Mouse (Mus musculus): ENCODE data around the gene Nectin2. TPM values are rescaled to one million over a fixed set of nuclear protein-coding genes. Genes with fewer than 3 reads are reported as not detected.
A peak's percentile ranks its signal among the peaks of the same experiment; 100 is the strongest.

The Nectin2 gene
- polyA plus RNA-seq, 1 experiment, result 6.8 TPM

GRCm38 (mm10) chr7:19681202-19681694 is 69.0 kb downstream of the Nectin2 start, which contains the start of the genes Gm44805 and Apoc4:
Gene Gm44805 (minus strand): TSS chr7:19681423.
Gene Apoc4 (minus strand): TSS chr7:19681479.
- Histone ChIP-seq H3K36me3 (replicated peaks; ENCODE audit: low read length) (no peaks in the 10 kb centered on the region), H3K4me1 (peaks cover 29% of the 10 kb centered on the region), H3K4me3 (replicated peaks) (no peak within 1 kb of the TSS), H3K27me3 (replicated peaks) (peaks cover 61% of the 10 kb centered on the region), H3K9me3 (no peaks in the 10 kb centered on the region)
- TF ChIP-seq FLI1 (IDR thresholded peaks at IDR 0.05; ENCODE audit: low read length), result no peak
- no peak for TF ChIP-seq GATA1 (IDR thresholded peaks at IDR 0.05; ENCODE audit: borderline replicate concordance, low read length)

GRCm38 (mm10) chr7:19680702-19681101 is 69.6 kb downstream of the Nectin2 start:
- Histone ChIP-seq H3K27me3 (replicated peaks) (peaks cover 63% of the 10 kb centered on the region), H3K9me3 (no peaks in the 10 kb centered on the region), H3K4me1 (peaks cover 34% of the 10 kb centered on the region), H3K4me3 (replicated peaks) (no peak overlapping the region), H3K36me3 (replicated peaks; ENCODE audit: low read length) (no peaks in the 10 kb centered on the region)
- TF ChIP-seq GATA1 (IDR thresholded peaks at IDR 0.05; ENCODE audit: borderline replicate concordance, low read length) (no peak), FLI1 (IDR thresholded peaks at IDR 0.05; ENCODE audit: low read length) (no peak)

- Histone ChIP-seq H3K9me3 (no peaks in the 10 kb centered on the region), H3K4me3 (replicated peaks) (no peak overlapping the region), H3K27me3 (replicated peaks) (peaks cover 57% of the 10 kb centered on the region), H3K36me3 (replicated peaks; ENCODE audit: low read length) (no peaks in the 10 kb centered on the region), H3K4me1 (peaks cover 27% of the 10 kb centered on the region)
- TF ChIP-seq FLI1 (IDR thresholded peaks at IDR 0.05; ENCODE audit: low read length), result no peak
- no peak for TF ChIP-seq GATA1 (IDR thresholded peaks at IDR 0.05; ENCODE audit: borderline replicate concordance, low read length)
Measured at GRCm38 (mm10) chr7:19678901-19679300, 71.4 kb downstream of the Nectin2 start.

- TF ChIP-seq GATA1 (IDR thresholded peaks at IDR 0.05; ENCODE audit: borderline replicate concordance, low read length) (no peak), FLI1 (IDR thresholded peaks at IDR 0.05; ENCODE audit: low read length) (no peak)
- Histone ChIP-seq H3K36me3 (replicated peaks; ENCODE audit: low read length) (no peaks in the 10 kb centered on the region), H3K4me1 (peaks cover 25% of the 10 kb centered on the region), H3K4me3 (replicated peaks) (no peak within 1 kb of the TSS), H3K27me3 (replicated peaks) (peaks cover 61% of the 10 kb centered on the region), H3K9me3 (no peaks in the 10 kb centered on the region)
Measured at GRCm38 (mm10) chr7:19677872-19678271, 72.4 kb downstream of the Nectin2 start, which contains the start of gene Apoc2. Gene Apoc2 (minus strand): TSS chr7:19677941.

- TF ChIP-seq FLI1 (IDR thresholded peaks at IDR 0.05; ENCODE audit: low read length), result no peak
- TF ChIP-seq GATA1 (IDR thresholded peaks at IDR 0.05; ENCODE audit: borderline replicate concordance, low read length), result no peak
- Histone ChIP-seq H3K36me3 (replicated peaks; ENCODE audit: low read length) (no peaks in the 10 kb centered on the region), H3K4me3 (replicated peaks) (no peak overlapping the region), H3K9me3 (no peaks in the 10 kb centered on the region), H3K27me3 (replicated peaks) (peaks cover 57% of the 10 kb centered on the region), H3K4me1 (peaks cover 25% of the 10 kb centered on the region)
Measured at GRCm38 (mm10) chr7:19676662-19677061, 73.6 kb downstream of the Nectin2 start.

GRCm38 (mm10) chr7:19675824-19676223 is 74.5 kb downstream of the Nectin2 start:
- peaks cover 19% of the 10 kb centered on the region for H3K4me1 ChIP-seq
- no peaks in the 10 kb centered on the region for H3K9me3 ChIP-seq
- H3K4me3 ChIP-seq (replicated peaks), result peak overlapping the region; percentile 4
- no peaks in the 10 kb centered on the region for H3K36me3 ChIP-seq (replicated peaks; ENCODE audit: low read length)
- peaks cover 54% of the 10 kb centered on the region for H3K27me3 ChIP-seq (replicated peaks)
- TF ChIP-seq FLI1 (IDR thresholded peaks at IDR 0.05; ENCODE audit: low read length), result no peak
- no peak for TF ChIP-seq GATA1 (IDR thresholded peaks at IDR 0.05; ENCODE audit: borderline replicate concordance, low read length)

- H3K36me3 ChIP-seq (replicated peaks; ENCODE audit: low read length), result no peaks in the 10 kb centered on the region
- H3K4me1 ChIP-seq, result peaks cover 32% of the 10 kb centered on the region
- H3K9me3 ChIP-seq, result no peaks in the 10 kb centered on the region
- no peak overlapping the region for H3K4me3 ChIP-seq (replicated peaks)
- peaks cover 48% of the 10 kb centered on the region for H3K27me3 ChIP-seq (replicated peaks)
- no peak for TF ChIP-seq GATA1 (IDR thresholded peaks at IDR 0.05; ENCODE audit: borderline replicate concordance, low read length)
- TF ChIP-seq FLI1 (IDR thresholded peaks at IDR 0.05; ENCODE audit: low read length), result no peak
Measured at GRCm38 (mm10) chr7:19673083-19673699, 77.1 kb downstream of the Nectin2 start.

GRCm38 (mm10) chr7:19671511-19671910 is 78.8 kb downstream of the Nectin2 start:
- no peak overlapping the region for H3K4me3 ChIP-seq (replicated peaks)
- no peaks in the 10 kb centered on the region for H3K36me3 ChIP-seq (replicated peaks; ENCODE audit: low read length)
- peaks cover 33% of the 10 kb centered on the region for H3K27me3 ChIP-seq (replicated peaks)
- H3K4me1 ChIP-seq, result peaks cover 32% of the 10 kb centered on the region
- H3K9me3 ChIP-seq, result no peaks in the 10 kb centered on the region
- TF ChIP-seq FLI1 (IDR thresholded peaks at IDR 0.05; ENCODE audit: low read length) (no peak), GATA1 (IDR thresholded peaks at IDR 0.05; ENCODE audit: borderline replicate concordance, low read length) (no peak)

GRCm38 (mm10) chr7:19668947-19669721 is 81.1 kb downstream of the Nectin2 start:
- Histone ChIP-seq H3K4me3 (replicated peaks) (peak overlapping the region; percentile 80), H3K27me3 (replicated peaks) (peaks cover 19% of the 10 kb centered on the region)

GRCm38 (mm10) chr7:19667434-19667833 is 82.8 kb downstream of the Nectin2 start:
- peaks cover 48% of the 10 kb centered on the region for H3K4me1 ChIP-seq
- peak overlapping the region; percentile 18 for H3K4me3 ChIP-seq (replicated peaks)
- TF ChIP-seq GATA1 (IDR thresholded peaks at IDR 0.05; ENCODE audit: borderline replicate concordance, low read length), result no peak
- no peak for TF ChIP-seq FLI1 (IDR thresholded peaks at IDR 0.05; ENCODE audit: low read length)
- H3K27me3 ChIP-seq (replicated peaks), result peaks cover 11% of the 10 kb centered on the region
- peaks cover 6% of the 10 kb centered on the region for H3K36me3 ChIP-seq (replicated peaks; ENCODE audit: low read length)
- H3K9me3 ChIP-seq, result no peaks in the 10 kb centered on the region

More at GRCm38 (mm10) chr7:19668947-19669721, 81.1 kb downstream of the Nectin2 start:
- TF ChIP-seq GATA1 (IDR thresholded peaks at IDR 0.05; ENCODE audit: borderline replicate concordance, low read length), result no peak
- TF ChIP-seq FLI1 (IDR thresholded peaks at IDR 0.05; ENCODE audit: low read length), result no peak
- Histone ChIP-seq H3K36me3 (replicated peaks; ENCODE audit: low read length) (no peaks in the 10 kb centered on the region), H3K9me3 (no peaks in the 10 kb centered on the region), H3K4me1 (peaks cover 36% of the 10 kb centered on the region)
